Mouse (Mus musculus) kidney, postnatal 36 days (tissue): ENCODE data around the gene Bcl3.
A peak's percentile ranks its signal among the peaks of the same experiment; 100 is the strongest.

Experiments used
- DNase-seq, 2 experiments: peaks; one replicate each; pipeline ENCODE4 v3.0.0; 2021 to 2022; ENCODE audit warnings: mixed read lengths in 2 of 2

Gene Bcl3

GRCm38 (mm10) chr7:19822604-19823058, at the start of gene Bcl3:
Gene Bcl3 (minus strand): TSS chr7:19822770.
- DNase-seq = peak; percentile 69 to 85

- peak; percentile 30 to 80 for DNase-seq
Observed at GRCm38 (mm10) chr7:19871943-19872601, 49.5 kb upstream of the Bcl3 start.

- DNase-seq = peak; percentile 55 to 60
Observed at GRCm38 (mm10) chr7:19871137-19871621, 48.6 kb upstream of the Bcl3 start.

- DNase-seq = no peak
Observed at GRCm38 (mm10) chr7:19867751-19868399, 45.3 kb upstream of the Bcl3 start.

- peak; percentile 63 to 75 for DNase-seq
Observed at GRCm38 (mm10) chr7:19866490-19866889, 43.9 kb upstream of the Bcl3 start.

- no peak for DNase-seq
Observed at GRCm38 (mm10) chr7:19865246-19866036, 42.9 kb upstream of the Bcl3 start.

- DNase-seq = peak; percentile 16 to 59
Observed at GRCm38 (mm10) chr7:19864241-19864640, 41.7 kb upstream of the Bcl3 start.

- no peak for DNase-seq
Observed at GRCm38 (mm10) chr7:19861199-19861598, 38.6 kb upstream of the Bcl3 start, which contains the start of gene Ceacam16. Gene Ceacam16 (minus strand): TSS chr7:19861299.

GRCm38 (mm10) chr7:19859740-19860139, 37.2 kb upstream of the Bcl3 start:
- no peak for DNase-seq

- DNase-seq = no peak
Observed at GRCm38 (mm10) chr7:19856283-19856682, 33.7 kb upstream of the Bcl3 start.

- no peak for DNase-seq
Observed at GRCm38 (mm10) chr7:19855663-19856062, 33.1 kb upstream of the Bcl3 start.

- no peak for DNase-seq
Observed at GRCm38 (mm10) chr7:19853526-19853925, 31.0 kb upstream of the Bcl3 start.

- peak in 1 of 2 experiments; percentile 49 for DNase-seq
Observed at GRCm38 (mm10) chr7:19851858-19852570, 29.4 kb upstream of the Bcl3 start, which contains the start of gene Gm19345. Gene Gm19345 (plus strand): TSS chr7:19852003.

- DNase-seq = no peak
Observed at GRCm38 (mm10) chr7:19844521-19845171, 22.1 kb upstream of the Bcl3 start.

GRCm38 (mm10) chr7:19843561-19843960, 21.0 kb upstream of the Bcl3 start:
- peak; percentile 74 to 90 for DNase-seq

GRCm38 (mm10) chr7:19842885-19843504, 20.4 kb upstream of the Bcl3 start:
- peak; percentile 87 for DNase-seq

- DNase-seq = peak; percentile 56 to 69
Observed at GRCm38 (mm10) chr7:19841686-19842413, 19.3 kb upstream of the Bcl3 start.

- DNase-seq = no peak
Observed at GRCm38 (mm10) chr7:19840936-19841335, 18.4 kb upstream of the Bcl3 start.

- no peak for DNase-seq
Observed at GRCm38 (mm10) chr7:19840371-19840770, 17.8 kb upstream of the Bcl3 start.

GRCm38 (mm10) chr7:19836843-19837242, 14.3 kb upstream of the Bcl3 start:
- DNase-seq = peak in 1 of 2 experiments; percentile 14

- no peak for DNase-seq
Observed at GRCm38 (mm10) chr7:19834055-19834454, 11.5 kb upstream of the Bcl3 start.
